Mouse (Mus musculus): Measurements from ENCODE around the gene Mapkapk2.

Mapkapk2 gene

GRCm38 (mm10) chr1:131021438-131021837 is 76.2 kb downstream of the Mapkapk2 start:
- no peak for DNase-seq (ENCODE audit: low read depth, low spot score)

GRCm38 (mm10) chr1:131020425-131021310 is 77.0 kb downstream of the Mapkapk2 start:
- no peak for DNase-seq (ENCODE audit: low read depth, low spot score)

GRCm38 (mm10) chr1:131019492-131020098 is 78.0 kb downstream of the Mapkapk2 start, which contains the start of gene Il10:
Gene Il10 (plus strand): TSS chr1:131019845.
- DNase-seq (ENCODE audit: low read depth, low spot score) = no peak

- no peak for DNase-seq (ENCODE audit: low read depth, low spot score)
These were observed 81.7 kb downstream of the Mapkapk2 start for GRCm38 (mm10) chr1:131015879-131016278.

GRCm38 (mm10) chr1:131015281-131015680 is 82.3 kb downstream of the Mapkapk2 start:
- DNase-seq (ENCODE audit: low read depth, low spot score) = no peak

GRCm38 (mm10) chr1:131013926-131014325 is 83.7 kb downstream of the Mapkapk2 start:
- DNase-seq (ENCODE audit: low read depth, low spot score) = no peak

GRCm38 (mm10) chr1:131012494-131012893 is 85.1 kb downstream of the Mapkapk2 start:
- no peak for DNase-seq (ENCODE audit: low read depth, low spot score)

GRCm38 (mm10) chr1:131010201-131011153 is 87.1 kb downstream of the Mapkapk2 start:
- no peak for DNase-seq (ENCODE audit: low read depth, low spot score)

GRCm38 (mm10) chr1:131006069-131006468 is 91.6 kb downstream of the Mapkapk2 start:
- no peak for DNase-seq (ENCODE audit: low read depth, low spot score)

Data from retina, adult 2 months (tissue).